Mouse (Mus musculus) spleen, adult 2 months (tissue): ENCODE results near the gene Spg20. TPM values are rescaled to one million over a fixed set of nuclear protein-coding genes. Genes with fewer than 3 reads are reported as not detected.
A peak's percentile ranks its signal among the peaks of the same experiment; 100 is the strongest.

ENCODE experiments used
- DNase-seq, 2 experiments: peaks; one replicate each; pipeline versions ENCODE4 v3.0.0 to v3.0.0-alpha.2; 2012 to 2021; ENCODE audit warnings: low spot score in 2 of 2, low read depth in 1 of 2
- H3K27ac ChIP-seq: fragments of 200-500 bp; 2 replicates; pipeline ENCODE4 v1.5.1; 2012; ENCODE audit warnings: low read length, inconsistent platforms; ENCODE audit not compliant: insufficient read depth
- H3K27me3 ChIP-seq: fragments of 200-500 bp; 2 replicates; pipeline ENCODE4 v1.6.1; 2012; ENCODE audit warnings: mild to moderate bottlenecking, moderate library complexity, low read length, inconsistent platforms; ENCODE audit not compliant: control insufficient read depth, insufficient read depth
- H3K36me3 ChIP-seq: fragments of 200-500 bp; 2 replicates; pipeline ENCODE4 v1.6.1; 2012; ENCODE audit warnings: mild to moderate bottlenecking, low read length, inconsistent platforms; ENCODE audit not compliant: control insufficient read depth, insufficient read depth
- H3K4me1 ChIP-seq: fragments of 200-500 bp; 2 replicates; pipeline ENCODE4 v1.6.1; 2011; ENCODE audit warnings: inconsistent platforms; ENCODE audit not compliant: control insufficient read depth, insufficient read depth, insufficient read length
- H3K4me3 ChIP-seq: fragments of 200-500 bp; 2 replicates; pipeline ENCODE4 v1.5.1; 2011; ENCODE audit warnings: mild to moderate bottlenecking, inconsistent platforms; ENCODE audit not compliant: insufficient read depth, insufficient read length; ENCODE audit errors: extremely low read depth
- CTCF ChIP-seq: fragments of 200-500 bp; IDR thresholded peaks from 2 replicates; pipeline ENCODE4 v1.5.1; 2011; ENCODE audit warnings: mild to moderate bottlenecking, inconsistent platforms; ENCODE audit not compliant: insufficient read depth, insufficient read length, insufficient replicate concordance; ENCODE audit errors: extremely low read depth
- POLR2A ChIP-seq: fragments of 200-500 bp; IDR thresholded peaks from 2 replicates; pipeline ENCODE4 v1.6.1; 2011; ENCODE audit warnings: low read depth, low read length, inconsistent platforms
- WGBS: fragments of 180-500 bp; shearing (Covaris S2); methylation state at CpG from one replicate; pipeline ENCODE4 v1.1.7; 2018; 5-methylcytosine and 5-hydroxymethylcytosine counted together
- polyA plus RNA-seq: library from polyadenylated mRNA; depleted of rRNA; stranded (reverse); fragments of >200 nt; gene quantifications from 2 replicates; pipeline ENCODE4 v1.2.3, GENCODE M21; 2012

The Spg20 gene
- polyA plus RNA-seq, 1 experiment: 4.3 TPM

- Histone ChIP-seq H3K27ac (no peak overlapping the region), H3K36me3 (peaks cover 7% of the 10 kb centered on the region), H3K27me3 (no peaks in the 10 kb centered on the region), H3K4me1 (peaks cover 2% of the 10 kb centered on the region), H3K4me3 (peak overlapping the region; percentile 92)
- TF ChIP-seq POLR2A: no peak
- no peak for TF ChIP-seq CTCF
- DNase-seq: no peak
- 12% methylated on average over 16 of the region's 16 CpGs for WGBS
Measured at GRCm38 (mm10) chr3:55112710-55113415, 955 bp downstream of the Spg20 start.

- Histone ChIP-seq H3K4me1 (peaks cover 4% of the 10 kb centered on the region), H3K36me3 (peaks cover 10% of the 10 kb centered on the region), H3K27me3 (no peaks in the 10 kb centered on the region), H3K4me3 (no peak overlapping the region), H3K27ac (no peak overlapping the region)
- WGBS: 81% methylated on average over 7 of the region's 7 CpGs
- TF ChIP-seq CTCF (no peak), POLR2A (no peak)
- DNase-seq: no peak
Measured at GRCm38 (mm10) chr3:55114313-55115065, 2.6 kb downstream of the Spg20 start.

- H3K27me3 ChIP-seq: no peaks in the 10 kb centered on the region
- H3K4me3 ChIP-seq: no peak overlapping the region
- TF ChIP-seq POLR2A: no peak
- TF ChIP-seq CTCF: no peak
- H3K36me3 ChIP-seq: peaks cover 11% of the 10 kb centered on the region
- H3K27ac ChIP-seq: no peak overlapping the region
- peaks cover 5% of the 10 kb centered on the region for H3K4me1 ChIP-seq
- 72% methylated on average over 1 of the region's 1 CpGs for WGBS
- no peak for DNase-seq
Measured at GRCm38 (mm10) chr3:55115071-55115470, 3.2 kb downstream of the Spg20 start.

- Histone ChIP-seq H3K27me3 (no peaks in the 10 kb centered on the region), H3K36me3 (peaks cover 13% of the 10 kb centered on the region), H3K4me3 (no peak overlapping the region), H3K4me1 (peaks cover 5% of the 10 kb centered on the region), H3K27ac (no peak overlapping the region)
- TF ChIP-seq CTCF: no peak
- no peak for TF ChIP-seq POLR2A
- no peak for DNase-seq
- WGBS: 94% methylated on average over 8 of the region's 8 CpGs
Measured at GRCm38 (mm10) chr3:55115989-55116388, 4.1 kb downstream of the Spg20 start.

GRCm38 (mm10) chr3:55119275-55119898, 7.5 kb downstream of the Spg20 start:
- no peak overlapping the region for H3K27ac ChIP-seq
- peaks cover 2% of the 10 kb centered on the region; the same call in 1 of the 2 replicates for H3K4me1 ChIP-seq
- H3K36me3 ChIP-seq: peaks cover 16% of the 10 kb centered on the region
- no peaks in the 10 kb centered on the region for H3K27me3 ChIP-seq
- no peak for DNase-seq
- 90% methylated on average over 6 of the region's 6 CpGs for WGBS
- H3K4me3 ChIP-seq: no peak overlapping the region
- TF ChIP-seq POLR2A (no peak), CTCF (no peak)

GRCm38 (mm10) chr3:55122336-55122870, 10.5 kb downstream of the Spg20 start:
- peaks cover 14% of the 10 kb centered on the region for H3K36me3 ChIP-seq
- peaks cover 2% of the 10 kb centered on the region; the same call in 1 of the 2 replicates for H3K4me1 ChIP-seq
- no peaks in the 10 kb centered on the region for H3K27me3 ChIP-seq
- H3K4me3 ChIP-seq: no peak overlapping the region
- DNase-seq: no peak
- H3K27ac ChIP-seq: no peak overlapping the region
- TF ChIP-seq CTCF (no peak), POLR2A (no peak)
- WGBS: 86% methylated on average over 3 of the region's 3 CpGs

- Histone ChIP-seq H3K4me3 (no peak overlapping the region), H3K4me1 (peaks cover 2% of the 10 kb centered on the region; the same call in 1 of the 2 replicates), H3K36me3 (peaks cover 11% of the 10 kb centered on the region), H3K27ac (no peak overlapping the region), H3K27me3 (no peaks in the 10 kb centered on the region)
- TF ChIP-seq CTCF (no peak), POLR2A (no peak)
- 86% methylated on average over 4 of the region's 4 CpGs for WGBS
- no peak for DNase-seq
Measured at GRCm38 (mm10) chr3:55123064-55123463, 11.2 kb downstream of the Spg20 start.
